Mouse (Mus musculus): Measurements from ENCODE around the gene Kiss1r. TPM values are rescaled to one million over a fixed set of nuclear protein-coding genes. Genes with fewer than 3 reads are reported as not detected.
"Not testable (repeated sequence)": the region's sequence is repeated elsewhere in the genome, so short reads cannot be mapped to it uniquely, and the experiment has no call there.

Kiss1r gene
- polyA plus RNA-seq, 1 experiment from 2014 or later = 0.37 TPM

- no peak for DNase-seq (ENCODE audit: low spot score)
- H3K27me3 ChIP-seq (replicated peaks; ENCODE audit: low read depth, poor library complexity, severe bottlenecking) = peaks cover 62% of the 10 kb centered on the region
- 78% methylated on average over 4 of the region's 4 CpGs for WGBS
- H3K4me3 ChIP-seq = no peak overlapping the region
- H3K27ac ChIP-seq (replicated peaks) = no peak overlapping the region
- H3K36me3 ChIP-seq (replicated peaks) = no peaks in the 10 kb centered on the region
- no peaks in the 10 kb centered on the region for H3K9me3 ChIP-seq
- peaks cover 37% of the 10 kb centered on the region for H3K4me1 ChIP-seq
Measured at GRCm38 (mm10) chr10:79884446-79884845, 32.3 kb upstream of the Kiss1r start.

DNA sequence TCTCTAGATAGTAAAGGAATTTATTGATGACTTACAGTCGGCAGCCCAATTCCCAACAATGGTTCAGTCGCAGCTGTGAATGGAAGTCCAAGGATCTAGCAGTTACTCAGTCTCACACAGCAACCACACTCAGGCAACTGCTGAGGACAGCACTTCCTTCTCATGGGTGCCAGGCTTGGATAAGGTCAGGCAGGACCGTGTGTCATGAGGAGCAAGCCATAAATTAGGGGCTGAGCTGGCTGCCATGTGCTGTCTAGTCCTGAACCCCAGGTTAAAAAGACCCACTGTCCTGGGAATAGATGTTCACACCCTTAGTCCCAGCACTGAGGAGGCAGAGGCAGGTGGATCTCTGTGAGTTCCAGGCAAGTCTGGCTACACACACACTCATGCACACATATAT lies 31.8 kb upstream of the Kiss1r start:
- not testable (repeated sequence) for DNase-seq (ENCODE audit: low spot score); H3K27ac ChIP-seq (replicated peaks); H3K4me3 ChIP-seq; H3K9me3 ChIP-seq; H3K36me3 ChIP-seq (replicated peaks)
- Histone ChIP-seq H3K27me3 (replicated peaks; ENCODE audit: low read depth, poor library complexity, severe bottlenecking) (peaks cover 58% of the 10 kb centered on the region), H3K4me1 (peaks cover 32% of the 10 kb centered on the region)
- 77% methylated on average over 3 of the region's 3 CpGs for WGBS

- Histone ChIP-seq H3K9me3 (no peaks in the 10 kb centered on the region), H3K27me3 (replicated peaks; ENCODE audit: low read depth, poor library complexity, severe bottlenecking) (peaks cover 52% of the 10 kb centered on the region), H3K36me3 (replicated peaks) (no peaks in the 10 kb centered on the region), H3K27ac (replicated peaks) (no peak within 1 kb of the TSS), H3K4me3 (no peak within 1 kb of the TSS), H3K4me1 (peaks cover 24% of the 10 kb centered on the region)
- no peak for DNase-seq (ENCODE audit: low spot score)
- WGBS = 88% methylated on average over 6 of the region's 6 CpGs
Measured at GRCm38 (mm10) chr10:79886054-79886453, 30.7 kb upstream of the Kiss1r start, which contains the start of gene Elane. TSS of gene Elane (plus strand) at chr10:79886247.

GRCm38 (mm10) chr10:79886611-79887010 lies 30.2 kb upstream of the Kiss1r start:
- no peak for DNase-seq (ENCODE audit: low spot score)
- no peak overlapping the region for H3K27ac ChIP-seq (replicated peaks)
- 76% methylated on average over 8 of the region's 8 CpGs for WGBS

DNA sequence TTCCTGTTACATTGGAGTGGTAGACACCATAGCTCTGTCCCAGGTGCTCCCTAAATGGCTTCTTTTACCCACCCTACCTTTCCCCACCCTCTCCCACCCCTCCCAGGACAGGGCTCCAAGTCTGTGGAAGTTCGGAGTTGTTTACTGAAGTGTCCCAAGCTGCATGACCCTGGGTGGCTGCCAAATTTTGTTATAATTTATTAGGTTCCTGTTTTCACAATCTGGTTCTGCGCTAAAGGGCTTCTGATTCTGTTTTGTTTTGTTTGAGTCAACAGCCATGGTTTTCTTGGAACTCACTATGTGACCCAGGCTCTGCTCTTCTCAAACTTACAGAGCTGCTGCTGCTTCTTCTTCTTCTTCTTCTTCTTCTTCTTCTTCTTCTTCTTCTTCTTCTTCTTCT lies 27.4 kb upstream of the Kiss1r start:
- WGBS = 84% methylated on average over 2 of the region's 2 CpGs
- H3K27me3 ChIP-seq (replicated peaks; ENCODE audit: low read depth, poor library complexity, severe bottlenecking) = peaks cover 30% of the 10 kb centered on the region
- H3K9me3 ChIP-seq = no peaks in the 10 kb centered on the region
- H3K36me3 ChIP-seq (replicated peaks) = peaks cover 4% of the 10 kb centered on the region
- no peak overlapping the region for H3K4me3 ChIP-seq
- no peak overlapping the region for H3K27ac ChIP-seq (replicated peaks)
- H3K4me1 ChIP-seq = peaks cover 5% of the 10 kb centered on the region; the same call in 1 of the 2 replicates
- no peak for DNase-seq (ENCODE audit: low spot score)

More at GRCm38 (mm10) chr10:79886611-79887010, 30.2 kb upstream of the Kiss1r start:
- H3K9me3 ChIP-seq = no peaks in the 10 kb centered on the region
- no peak overlapping the region for H3K4me3 ChIP-seq
- no peaks in the 10 kb centered on the region for H3K36me3 ChIP-seq (replicated peaks)
- peaks cover 52% of the 10 kb centered on the region for H3K27me3 ChIP-seq (replicated peaks; ENCODE audit: low read depth, poor library complexity, severe bottlenecking)
- H3K4me1 ChIP-seq = peaks cover 22% of the 10 kb centered on the region

- no peak for DNase-seq (ENCODE audit: low spot score)
- H3K9me3 ChIP-seq = no peaks in the 10 kb centered on the region
- H3K27me3 ChIP-seq (replicated peaks; ENCODE audit: low read depth, poor library complexity, severe bottlenecking) = peaks cover 35% of the 10 kb centered on the region
- peaks cover 5% of the 10 kb centered on the region; the same call in 1 of the 2 replicates for H3K4me1 ChIP-seq
- H3K27ac ChIP-seq (replicated peaks) = 0 out of 2 replicates have a peak within 1 kb of the TSS, but pooled peaks have one; percentile 1
- 48% methylated on average over 5 of the region's 5 CpGs for WGBS
- H3K36me3 ChIP-seq (replicated peaks) = peaks cover 17% of the 10 kb centered on the region
- H3K4me3 ChIP-seq = no peak within 1 kb of the TSS
Measured at GRCm38 (mm10) chr10:79890670-79891069, 26.1 kb upstream of the Kiss1r start, which contains the start of gene Cfd. TSS of gene Cfd (plus strand) at chr10:79890853.

- peaks cover 14% of the 10 kb centered on the region for H3K4me1 ChIP-seq
- not testable (repeated sequence) for H3K9me3 ChIP-seq; H3K4me3 ChIP-seq; H3K27ac ChIP-seq (replicated peaks)
- H3K36me3 ChIP-seq (replicated peaks) = peaks cover 36% of the 10 kb centered on the region
- WGBS = 44% methylated on average over 22 of the region's 22 CpGs
- DNase-seq (ENCODE audit: low spot score) = peak; percentile 88
- peaks cover 36% of the 10 kb centered on the region for H3K27me3 ChIP-seq (replicated peaks; ENCODE audit: low read depth, poor library complexity, severe bottlenecking)
Measured at GRCm38 (mm10) chr10:79892451-79893118, 24.2 kb upstream of the Kiss1r start.

- DNase-seq (ENCODE audit: low spot score) = no peak
- peaks cover 73% of the 10 kb centered on the region for H3K36me3 ChIP-seq (replicated peaks)
- 93% methylated on average over 16 of the region's 16 CpGs for WGBS
- H3K27ac ChIP-seq (replicated peaks) = no peak overlapping the region
- H3K27me3 ChIP-seq (replicated peaks; ENCODE audit: low read depth, poor library complexity, severe bottlenecking) = peaks cover 50% of the 10 kb centered on the region
- no peaks in the 10 kb centered on the region for H3K9me3 ChIP-seq
- H3K4me1 ChIP-seq = peaks cover 31% of the 10 kb centered on the region
- no peak overlapping the region for H3K4me3 ChIP-seq
Measured at GRCm38 (mm10) chr10:79896306-79896705, 20.5 kb upstream of the Kiss1r start.

- H3K4me3 ChIP-seq = no peak overlapping the region
- peaks cover 78% of the 10 kb centered on the region for H3K36me3 ChIP-seq (replicated peaks)
- H3K9me3 ChIP-seq = no peaks in the 10 kb centered on the region
- H3K27ac ChIP-seq (replicated peaks) = no peak overlapping the region
- peaks cover 46% of the 10 kb centered on the region for H3K27me3 ChIP-seq (replicated peaks; ENCODE audit: low read depth, poor library complexity, severe bottlenecking)
- WGBS = 86% methylated on average over 13 of the region's 13 CpGs
- DNase-seq (ENCODE audit: low spot score) = no peak
- H3K4me1 ChIP-seq = peaks cover 34% of the 10 kb centered on the region
Measured at GRCm38 (mm10) chr10:79896814-79897213, 20.0 kb upstream of the Kiss1r start.

- H3K27me3 ChIP-seq (replicated peaks; ENCODE audit: low read depth, poor library complexity, severe bottlenecking) = peaks cover 52% of the 10 kb centered on the region
- peaks cover 86% of the 10 kb centered on the region for H3K36me3 ChIP-seq (replicated peaks)
- WGBS = 51% methylated on average over 20 of the region's 20 CpGs
- H3K4me3 ChIP-seq = peak overlapping the region; percentile 32; the same call in 1 of the 2 replicates
- no peak overlapping the region for H3K27ac ChIP-seq (replicated peaks)
- H3K9me3 ChIP-seq = no peaks in the 10 kb centered on the region
- peaks cover 34% of the 10 kb centered on the region for H3K4me1 ChIP-seq
- DNase-seq (ENCODE audit: low spot score) = peak; percentile 56
Measured at GRCm38 (mm10) chr10:79897316-79898245, 19.2 kb upstream of the Kiss1r start.

GRCm38 (mm10) chr10:79900951-79901410 lies 15.8 kb upstream of the Kiss1r start:
- Histone ChIP-seq H3K4me1 (peaks cover 29% of the 10 kb centered on the region), H3K27ac (replicated peaks) (no peak overlapping the region), H3K9me3 (no peaks in the 10 kb centered on the region), H3K27me3 (replicated peaks; ENCODE audit: low read depth, poor library complexity, severe bottlenecking) (peaks cover 54% of the 10 kb centered on the region), H3K4me3 (no peak overlapping the region), H3K36me3 (replicated peaks) (peaks cover 99% of the 10 kb centered on the region)
- WGBS = 23% methylated on average over 2 of the region's 2 CpGs
- peak; percentile 40 for DNase-seq (ENCODE audit: low spot score)

DNA sequence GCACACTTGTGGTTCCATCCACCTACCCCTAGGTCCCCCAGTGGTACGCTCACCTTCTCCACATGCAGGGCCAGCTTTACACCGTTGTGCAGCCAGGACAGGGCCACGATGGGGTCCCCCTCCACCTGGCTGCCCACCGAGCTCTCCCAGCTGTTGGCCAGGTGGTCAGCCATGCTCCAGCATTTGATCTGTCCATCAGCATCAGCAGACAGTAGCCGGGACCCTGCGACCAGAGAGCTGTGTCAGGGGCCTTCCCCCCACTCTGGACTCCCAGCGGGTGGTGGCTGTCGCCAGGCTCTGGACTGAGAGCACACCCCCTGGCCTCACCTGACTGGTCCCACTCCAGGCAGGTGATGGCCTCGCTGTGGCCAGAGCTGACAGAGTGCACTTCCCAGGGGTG lies 10.1 kb upstream of the Kiss1r start:
- WGBS = 92% methylated on average over 9 of the region's 9 CpGs
- H3K27me3 ChIP-seq (replicated peaks; ENCODE audit: low read depth, poor library complexity, severe bottlenecking) = peaks cover 20% of the 10 kb centered on the region
- H3K4me3 ChIP-seq = peak overlapping the region; percentile 78; the same call in 1 of the 2 replicates
- DNase-seq (ENCODE audit: low spot score) = no peak
- H3K27ac ChIP-seq (replicated peaks) = no peak overlapping the region
- no peaks in the 10 kb centered on the region for H3K9me3 ChIP-seq
- peaks cover 71% of the 10 kb centered on the region for H3K36me3 ChIP-seq (replicated peaks)
- peaks cover 23% of the 10 kb centered on the region for H3K4me1 ChIP-seq

Data from embryonic facial prominence, embryonic 10.5 days (tissue).